Mouse (Mus musculus) limb, embryonic 14.5 days (tissue): ENCODE data around the gene Sit1. TPM values are rescaled to one million over a fixed set of nuclear protein-coding genes. Genes with fewer than 3 reads are reported as not detected.

Source experiments
- ATAC-seq: fragments of 200-750 bp; cut with Nextera tagmentation; 2 replicates; pipeline ENCODE4 v1.8.0; 2017; ENCODE audit warnings: low read depth, moderate number of reproducible peaks, moderate TSS enrichment; ENCODE audit not compliant: low FRiP score
- DNase-seq: peaks from one replicate; pipeline ENCODE4 v3.0.0-alpha.2; 2015; ENCODE audit warnings: low spot score
- H3K27ac ChIP-seq: fragments of 300-500 bp; sonication (generic); replicated peaks from 2 replicates; pipeline ENCODE4 v1.5.1; 2014; ENCODE audit warnings: low read depth, mild to moderate bottlenecking, low read length, moderate library complexity, mixed read lengths
- H3K27me3 ChIP-seq: fragments of 300-500 bp; sonication (generic); 2 replicates; pipeline ENCODE4 v1.6.1; 2014; ENCODE audit warnings: low read length, mixed read lengths; ENCODE audit not compliant: control insufficient read depth, insufficient read depth
- H3K36me3 ChIP-seq: fragments of 300-500 bp; sonication (generic); 2 replicates; pipeline ENCODE4 v1.6.1; 2014; ENCODE audit warnings: mild to moderate bottlenecking, low read length, moderate library complexity, mixed read lengths; ENCODE audit not compliant: control insufficient read depth, insufficient read depth
- H3K4me1 ChIP-seq: fragments of 300-500 bp; sonication (generic); 2 replicates; pipeline ENCODE4 v1.6.1; 2014; ENCODE audit warnings: antibody characterized with exemption, low read length, mixed read lengths; ENCODE audit not compliant: control insufficient read depth, insufficient read depth
- H3K4me2 ChIP-seq: fragments of 300-500 bp; sonication (generic); replicated peaks from 2 replicates; pipeline ENCODE4 v1.6.1; 2014; ENCODE audit warnings: low read depth, mild to moderate bottlenecking, low read length, moderate library complexity; ENCODE audit not compliant: severe bottlenecking
- H3K4me3 ChIP-seq: fragments of 300-500 bp; sonication (generic); replicated peaks from 2 replicates; pipeline ENCODE4 v1.5.1; 2014; ENCODE audit warnings: low read length
- H3K9ac ChIP-seq: fragments of 300-500 bp; sonication (generic); 2 replicates; pipeline ENCODE4 v1.6.1; 2014; ENCODE audit warnings: mild to moderate bottlenecking, low read depth, low read length, moderate library complexity; ENCODE audit not compliant: severe bottlenecking
- H3K9me3 ChIP-seq: fragments of 300-500 bp; sonication (generic); 2 replicates; pipeline ENCODE4 v1.6.1; 2016; ENCODE audit warnings: low read length; ENCODE audit not compliant: control insufficient read depth
- POLR2A ChIP-seq: fragments of 200-500 bp; IDR thresholded peaks from 2 replicates; pipeline ENCODE4 v1.8.0; 2012; ENCODE audit warnings: inconsistent platforms, mild to moderate bottlenecking, moderate library complexity, borderline replicate concordance; ENCODE audit not compliant: insufficient read depth, insufficient read length; ENCODE audit errors: extremely low read depth
- WGBS: fragments of 180-500 bp; shearing (Covaris S2); extraction: QIAGEN DNeasy Blood & Tissue Kit; methylation state at CpG from one replicate; pipeline ENCODE4 v1.1.7; 2014; 5-methylcytosine and 5-hydroxymethylcytosine counted together
- polyA plus RNA-seq, 2 experiments: library from polyadenylated mRNA; depleted of rRNA in 1 of 2; stranded (reverse) in 1 of 2; unstranded in 1 of 2; fragments of >200 nt; fragmentation: Nextera tagmentation in 1 of 2; extraction: Ambion mirVana in 1 of 2; gene quantifications; 2 replicates each; pipeline versions ENCODE4 v1.2.1 to v1.2.3; 2012 to 2014

Gene Sit1
- polyA plus RNA-seq (2012; rRNA removed) (not detected in 2 replicates), polyA plus RNA-seq (2014; fragmentation: Nextera tagmentation; extraction: Ambion mirVana) (not detected in 2 replicates)

GRCm38 (mm10) chr4:43483535-43484091 is at the start of gene Sit1:
Sit1 (minus strand) TSS chr4:43483734.
- Histone ChIP-seq H3K4me1 (no peaks in the 10 kb centered on the region), H3K36me3 (no peaks in the 10 kb centered on the region), H3K27ac (no peak within 1 kb of the TSS), H3K9me3 (no peaks in the 10 kb centered on the region), H3K27me3 (no peaks in the 10 kb centered on the region), H3K9ac (no peak within 1 kb of the TSS), H3K4me2 (no peak within 1 kb of the TSS), H3K4me3 (no peak within 1 kb of the TSS)
- TF ChIP-seq POLR2A: no peak
- DNase-seq (no peak), ATAC-seq (no peak)
- WGBS: 62% methylated on average over 12 of the region's 12 CpGs

GRCm38 (mm10) chr4:43533270-43533669 is 49.7 kb upstream of the Sit1 start:
- no peak overlapping the region for H3K27ac ChIP-seq
- H3K9ac ChIP-seq: no peak overlapping the region
- ATAC-seq (no peak), DNase-seq (no peak)
- no peaks in the 10 kb centered on the region for H3K9me3 ChIP-seq
- TF ChIP-seq POLR2A: no peak
- no peaks in the 10 kb centered on the region for H3K4me1 ChIP-seq
- no peak overlapping the region for H3K4me3 ChIP-seq
- no peak overlapping the region for H3K4me2 ChIP-seq
- 91% methylated on average over 9 of the region's 9 CpGs for WGBS
- H3K27me3 ChIP-seq: no peaks in the 10 kb centered on the region
- H3K36me3 ChIP-seq: peaks cover 81% of the 10 kb centered on the region

- Histone ChIP-seq H3K4me1 (no peaks in the 10 kb centered on the region), H3K4me2 (no peak overlapping the region), H3K9ac (no peak overlapping the region), H3K9me3 (no peaks in the 10 kb centered on the region), H3K27ac (no peak overlapping the region), H3K4me3 (no peak overlapping the region), H3K36me3 (peaks cover 54% of the 10 kb centered on the region), H3K27me3 (0 out of 2 replicates have a peak, but pooled peaks cover 2% of the 10 kb centered on the region)
- ATAC-seq (no peak; the same call in 1 of the 2 replicates), DNase-seq (peak; percentile 64)
- no peak for TF ChIP-seq POLR2A
- 23% methylated on average over 7 of the region's 7 CpGs for WGBS
Measured at GRCm38 (mm10) chr4:43530581-43530980, 47.0 kb upstream of the Sit1 start.

GRCm38 (mm10) chr4:43530081-43530501 is 46.6 kb upstream of the Sit1 start:
- 69% methylated on average over 8 of the region's 8 CpGs for WGBS
- DNase-seq: no peak

GRCm38 (mm10) chr4:43528487-43528886 is 45.0 kb upstream of the Sit1 start:
- no peak for TF ChIP-seq POLR2A
- ATAC-seq (no peak), DNase-seq (no peak)
- Histone ChIP-seq H3K4me2 (no peak overlapping the region), H3K27ac (no peak overlapping the region), H3K4me3 (no peak overlapping the region), H3K4me1 (peaks cover 4% of the 10 kb centered on the region; the same call in 1 of the 2 replicates), H3K9ac (no peak overlapping the region), H3K9me3 (no peaks in the 10 kb centered on the region), H3K27me3 (0 out of 2 replicates have a peak, but pooled peaks cover 2% of the 10 kb centered on the region), H3K36me3 (peaks cover 33% of the 10 kb centered on the region)
- WGBS: 75% methylated on average over 9 of the region's 9 CpGs

More at GRCm38 (mm10) chr4:43530081-43530501, 46.6 kb upstream of the Sit1 start:
- no peak overlapping the region for H3K27ac ChIP-seq
- 0 out of 2 replicates have a peak, but pooled peaks cover 2% of the 10 kb centered on the region for H3K27me3 ChIP-seq
- H3K4me2 ChIP-seq: no peak overlapping the region
- H3K9ac ChIP-seq: no peak overlapping the region
- 0 out of 2 replicates have a peak, but pooled peaks have one; percentile 55 for ATAC-seq
- TF ChIP-seq POLR2A: no peak
- H3K36me3 ChIP-seq: peaks cover 49% of the 10 kb centered on the region
- no peaks in the 10 kb centered on the region for H3K4me1 ChIP-seq
- no peak overlapping the region for H3K4me3 ChIP-seq
- H3K9me3 ChIP-seq: no peaks in the 10 kb centered on the region
